Mouse (Mus musculus): ENCODE results near the gene Map3k5. TPM values are rescaled to one million over a fixed set of nuclear protein-coding genes. Genes with fewer than 3 reads are reported as not detected.

Gene Map3k5
- polyA plus RNA-seq, 1 experiment from 2014 or later = 1.8 TPM

DNA sequence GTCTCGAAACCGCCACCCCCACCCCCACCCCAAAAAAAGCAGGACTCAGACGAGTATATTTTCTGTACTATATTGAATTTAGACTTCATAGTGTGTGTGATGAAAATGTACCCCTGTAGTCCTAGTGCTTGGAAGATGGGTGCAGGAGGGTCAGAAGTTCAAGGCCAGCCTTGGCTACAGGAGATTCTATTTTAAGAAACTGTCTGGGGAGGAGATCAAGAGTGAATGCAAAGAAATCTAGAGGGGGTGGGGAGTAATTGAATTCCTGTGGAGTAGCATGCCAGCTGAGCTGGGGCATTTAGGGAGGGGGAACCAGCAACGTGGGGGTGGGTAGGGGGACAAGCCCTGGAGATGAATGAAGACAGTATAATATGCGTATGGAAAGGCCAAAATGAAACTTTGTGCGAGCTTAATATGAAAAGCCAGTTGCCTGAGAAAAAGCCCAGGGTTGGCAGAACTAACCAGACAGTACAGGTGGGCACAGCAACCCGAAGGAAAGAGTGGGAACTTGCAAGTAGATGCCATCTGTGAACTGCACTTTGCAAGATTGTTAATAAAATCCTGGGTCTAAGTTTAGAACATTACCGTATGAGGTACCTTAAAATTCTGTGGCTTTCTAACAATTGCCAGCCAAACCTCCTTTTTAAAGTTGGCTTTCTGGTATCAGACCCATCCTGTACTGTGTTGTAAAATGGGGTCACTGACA lies 222.9 kb downstream of the Map3k5 start:
- Histone ChIP-seq H3K9me3 (ENCODE audit: control insufficient read depth, low read length) (no peaks in the 10 kb centered on the region), H3K27me3 (ENCODE audit: control insufficient read depth, insufficient read depth, low read length) (no peaks in the 10 kb centered on the region), H3K4me3 (replicated peaks; ENCODE audit: low read length) (no peak overlapping the region), H3K36me3 (replicated peaks; ENCODE audit: control insufficient read depth, insufficient read depth) (no peaks in the 10 kb centered on the region), H3K27ac (no peak overlapping the region), H3K9ac (no peak overlapping the region), H3K4me2 (replicated peaks) (no peak overlapping the region), H3K4me1 (replicated peaks; ENCODE audit: control insufficient read depth, insufficient read depth, low read length) (no peaks in the 10 kb centered on the region)
- no peak for ATAC-seq (ENCODE audit: low FRiP score)
- 82% methylated on average over 8 of the region's 8 CpGs for WGBS
- DNase-seq (ENCODE audit: low spot score) = no peak

DNA sequence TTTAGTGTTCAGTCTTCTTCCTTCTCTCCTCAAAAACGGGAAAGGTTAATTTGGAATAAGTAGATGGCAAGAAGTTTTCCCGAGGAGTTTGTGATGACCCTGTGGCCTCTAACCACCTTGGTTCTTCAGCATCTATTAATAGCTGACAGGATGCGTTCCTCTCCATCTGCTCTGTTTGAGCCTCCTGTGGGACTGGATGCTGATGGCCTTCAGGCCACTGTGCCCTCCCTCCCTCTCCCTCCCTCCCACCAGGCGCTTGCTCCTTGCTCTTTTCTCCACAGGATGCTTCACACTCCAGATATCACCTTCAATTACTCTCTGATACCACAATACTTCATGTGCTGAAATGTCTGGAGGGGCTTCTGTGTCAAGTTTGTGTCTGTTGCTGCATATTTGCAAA lies 224.5 kb downstream of the Map3k5 start:
- Histone ChIP-seq H3K9ac (no peak overlapping the region), H3K36me3 (replicated peaks; ENCODE audit: control insufficient read depth, insufficient read depth) (no peaks in the 10 kb centered on the region), H3K4me3 (replicated peaks; ENCODE audit: low read length) (no peak overlapping the region), H3K27ac (no peak overlapping the region), H3K9me3 (ENCODE audit: control insufficient read depth, low read length) (no peaks in the 10 kb centered on the region), H3K4me1 (replicated peaks; ENCODE audit: control insufficient read depth, insufficient read depth, low read length) (no peaks in the 10 kb centered on the region), H3K27me3 (ENCODE audit: control insufficient read depth, insufficient read depth, low read length) (no peaks in the 10 kb centered on the region), H3K4me2 (replicated peaks) (no peak overlapping the region)
- DNase-seq (ENCODE audit: low spot score) = no peak
- no peak for ATAC-seq (ENCODE audit: low FRiP score)
- 52% methylated on average over 4 of the region's 4 CpGs for WGBS

DNA sequence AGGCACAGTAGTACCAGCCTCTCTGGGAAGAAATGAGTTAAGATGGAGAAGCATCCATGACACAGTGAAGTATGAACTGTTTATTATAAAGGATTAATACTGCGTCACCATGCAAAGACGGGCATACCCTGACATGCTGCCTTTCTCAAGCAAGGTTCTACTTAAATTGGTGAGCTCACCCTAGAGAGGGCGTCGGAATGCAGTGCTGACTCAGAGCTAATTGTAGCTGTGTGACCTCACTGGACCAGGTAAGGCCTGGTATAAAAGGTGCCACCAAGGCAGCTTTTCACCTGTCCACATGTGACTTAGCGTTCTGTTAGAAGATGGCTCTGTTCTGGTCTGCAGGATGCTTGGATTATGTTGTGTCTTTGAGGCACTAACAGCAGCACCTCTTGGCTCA lies 225.0 kb downstream of the Map3k5 start:
- H3K9ac ChIP-seq = no peak overlapping the region
- no peaks in the 10 kb centered on the region for H3K27me3 ChIP-seq (ENCODE audit: control insufficient read depth, insufficient read depth, low read length)
- no peak overlapping the region for H3K27ac ChIP-seq
- H3K36me3 ChIP-seq (replicated peaks; ENCODE audit: control insufficient read depth, insufficient read depth) = no peaks in the 10 kb centered on the region
- H3K9me3 ChIP-seq (ENCODE audit: control insufficient read depth, low read length) = no peaks in the 10 kb centered on the region
- no peak overlapping the region for H3K4me3 ChIP-seq (replicated peaks; ENCODE audit: low read length)
- H3K4me2 ChIP-seq (replicated peaks) = no peak overlapping the region
- no peaks in the 10 kb centered on the region for H3K4me1 ChIP-seq (replicated peaks; ENCODE audit: control insufficient read depth, insufficient read depth, low read length)
- no peak for ATAC-seq (ENCODE audit: low FRiP score)
- DNase-seq (ENCODE audit: low spot score) = no peak
- 94% methylated on average over 5 of the region's 5 CpGs for WGBS

DNA sequence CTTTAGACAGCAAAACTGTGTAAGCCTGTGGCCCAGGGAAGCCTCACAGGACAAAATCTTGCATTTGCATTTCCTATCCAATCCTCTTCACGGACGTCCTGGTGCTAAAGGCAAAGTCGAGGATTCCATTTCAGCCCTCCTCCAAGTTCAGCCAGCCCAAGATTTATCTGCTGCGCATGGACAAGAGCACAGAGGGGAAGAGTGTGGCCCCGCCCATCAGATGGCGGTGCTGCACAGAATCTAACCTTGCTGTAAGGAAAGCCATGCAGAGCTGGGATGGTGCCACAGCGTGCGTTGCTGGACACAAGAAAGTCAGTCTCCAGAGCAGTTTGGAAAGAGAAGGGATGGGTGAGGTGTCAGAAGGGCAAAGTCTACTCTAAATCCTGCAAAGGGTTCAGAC lies 226.6 kb downstream of the Map3k5 start:
- Histone ChIP-seq H3K4me2 (replicated peaks) (no peak overlapping the region), H3K4me3 (replicated peaks; ENCODE audit: low read length) (no peak overlapping the region), H3K36me3 (replicated peaks; ENCODE audit: control insufficient read depth, insufficient read depth) (no peaks in the 10 kb centered on the region), H3K9me3 (ENCODE audit: control insufficient read depth, low read length) (no peaks in the 10 kb centered on the region), H3K27ac (no peak overlapping the region), H3K27me3 (ENCODE audit: control insufficient read depth, insufficient read depth, low read length) (no peaks in the 10 kb centered on the region), H3K9ac (no peak overlapping the region), H3K4me1 (replicated peaks; ENCODE audit: control insufficient read depth, insufficient read depth, low read length) (no peaks in the 10 kb centered on the region)
- WGBS = 66% methylated on average over 8 of the region's 8 CpGs
- DNase-seq (ENCODE audit: low spot score) = no peak
- ATAC-seq (ENCODE audit: low FRiP score) = no peak

DNA sequence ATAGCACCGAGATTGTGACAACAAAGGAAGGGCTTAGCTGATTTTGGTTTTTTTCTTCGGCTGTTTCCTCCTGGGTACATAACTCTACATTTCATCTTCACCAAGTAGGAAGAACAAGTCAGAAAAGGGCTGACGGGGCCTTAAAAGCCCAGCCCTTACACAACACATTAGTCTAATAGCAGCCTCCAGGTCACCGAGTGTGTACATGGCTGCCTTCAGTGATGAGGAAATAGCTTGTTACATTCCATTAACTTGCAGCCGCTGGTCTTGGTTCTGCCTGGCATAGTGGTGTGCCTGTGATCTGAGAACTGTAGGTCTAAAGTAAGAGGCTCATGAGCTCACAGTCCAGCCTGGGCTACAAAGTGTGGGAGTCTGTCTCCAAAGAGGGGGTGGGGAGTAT lies 230.5 kb downstream of the Map3k5 start:
- no peaks in the 10 kb centered on the region for H3K27me3 ChIP-seq (ENCODE audit: control insufficient read depth, insufficient read depth, low read length)
- H3K4me1 ChIP-seq (replicated peaks; ENCODE audit: control insufficient read depth, insufficient read depth, low read length) = no peaks in the 10 kb centered on the region
- H3K36me3 ChIP-seq (replicated peaks; ENCODE audit: control insufficient read depth, insufficient read depth) = no peaks in the 10 kb centered on the region
- H3K4me2 ChIP-seq (replicated peaks) = no peak overlapping the region
- no peak overlapping the region for H3K9ac ChIP-seq
- no peaks in the 10 kb centered on the region for H3K9me3 ChIP-seq (ENCODE audit: control insufficient read depth, low read length)
- no peak overlapping the region for H3K27ac ChIP-seq
- no peak overlapping the region for H3K4me3 ChIP-seq (replicated peaks; ENCODE audit: low read length)
- 92% methylated on average over 5 of the region's 5 CpGs for WGBS
- no peak for DNase-seq (ENCODE audit: low spot score)
- no peak for ATAC-seq (ENCODE audit: low FRiP score)

DNA sequence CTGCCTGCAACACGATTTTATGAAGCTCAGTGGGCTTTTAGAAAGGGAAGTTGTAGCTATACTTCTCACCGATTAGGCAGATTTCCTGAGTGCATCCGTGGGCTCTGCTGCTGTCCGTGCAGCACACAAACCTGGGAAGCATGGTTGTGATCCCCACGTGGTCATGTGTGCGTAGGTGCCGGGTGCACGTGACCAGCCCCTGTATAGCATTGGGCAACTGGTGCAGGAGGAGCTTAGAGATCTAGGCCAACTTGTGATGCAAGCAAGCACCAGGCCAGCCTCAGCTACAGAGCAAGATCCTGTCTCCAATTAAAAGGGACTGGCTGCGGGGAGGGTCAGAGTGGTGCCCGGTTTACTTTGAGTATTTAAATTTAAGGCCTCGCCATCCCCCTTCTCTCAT lies 232.5 kb downstream of the Map3k5 start:
- no peak for DNase-seq (ENCODE audit: low spot score)
- Histone ChIP-seq H3K9ac (no peak overlapping the region), H3K4me3 (replicated peaks; ENCODE audit: low read length) (no peak overlapping the region), H3K4me1 (replicated peaks; ENCODE audit: control insufficient read depth, insufficient read depth, low read length) (peaks cover 20% of the 10 kb centered on the region), H3K9me3 (ENCODE audit: control insufficient read depth, low read length) (no peaks in the 10 kb centered on the region), H3K27me3 (ENCODE audit: control insufficient read depth, insufficient read depth, low read length) (no peaks in the 10 kb centered on the region), H3K36me3 (replicated peaks; ENCODE audit: control insufficient read depth, insufficient read depth) (no peaks in the 10 kb centered on the region), H3K4me2 (replicated peaks) (no peak overlapping the region), H3K27ac (no peak overlapping the region)
- 78% methylated on average over 11 of the region's 11 CpGs for WGBS
- ATAC-seq (ENCODE audit: low FRiP score) = no peak

DNA sequence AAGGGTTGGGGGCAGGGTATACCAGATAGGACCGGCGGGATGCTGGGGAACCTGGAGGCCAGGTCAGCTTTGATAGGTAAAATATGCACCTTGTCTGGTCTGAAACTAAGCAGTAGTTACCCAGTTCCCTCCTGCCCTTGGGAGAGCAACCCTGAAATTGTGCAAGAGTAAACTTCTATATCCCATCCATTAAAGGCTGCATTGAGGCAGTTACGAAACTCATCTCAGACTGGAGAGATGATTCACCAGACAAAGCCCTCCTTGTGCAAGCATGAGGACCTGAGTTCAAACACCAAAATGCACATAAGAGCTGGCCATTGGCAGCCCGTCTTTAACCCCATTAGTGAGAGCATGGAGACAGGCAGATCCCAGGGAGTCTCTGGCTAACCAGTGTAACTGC lies 233.2 kb downstream of the Map3k5 start:
- H3K9ac ChIP-seq = no peak overlapping the region
- ATAC-seq (ENCODE audit: low FRiP score) = no peak
- H3K4me1 ChIP-seq (replicated peaks; ENCODE audit: control insufficient read depth, insufficient read depth, low read length) = peaks cover 22% of the 10 kb centered on the region
- H3K4me3 ChIP-seq (replicated peaks; ENCODE audit: low read length) = no peak overlapping the region
- no peaks in the 10 kb centered on the region for H3K27me3 ChIP-seq (ENCODE audit: control insufficient read depth, insufficient read depth, low read length)
- H3K27ac ChIP-seq = no peak overlapping the region
- no peaks in the 10 kb centered on the region for H3K9me3 ChIP-seq (ENCODE audit: control insufficient read depth, low read length)
- 89% methylated on average over 4 of the region's 4 CpGs for WGBS
- H3K36me3 ChIP-seq (replicated peaks; ENCODE audit: control insufficient read depth, insufficient read depth) = no peaks in the 10 kb centered on the region
- DNase-seq (ENCODE audit: low spot score) = no peak
- H3K4me2 ChIP-seq (replicated peaks) = no peak overlapping the region

DNA sequence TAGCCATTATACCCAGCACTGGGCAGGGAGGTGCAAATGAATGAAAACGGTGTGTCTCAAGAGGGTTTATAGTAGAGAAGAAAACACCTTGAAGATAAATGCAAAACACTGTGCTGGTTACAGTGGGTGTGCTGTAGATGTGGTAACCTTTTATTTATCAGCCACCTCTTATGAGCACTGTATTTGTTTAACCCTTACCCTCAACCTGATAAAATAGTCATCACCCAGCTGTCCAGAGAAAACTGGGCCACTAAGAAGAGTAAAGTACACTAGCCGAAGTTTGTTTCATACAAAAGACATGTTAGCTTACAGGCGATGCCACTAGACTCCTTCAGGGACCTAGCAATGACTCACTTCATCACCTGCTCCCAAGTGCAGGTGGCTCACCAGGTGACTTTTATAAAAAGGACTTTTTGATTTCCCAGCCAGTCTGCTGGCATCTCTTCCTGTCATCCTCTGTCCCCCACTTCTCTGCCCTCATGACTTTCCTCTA lies 235.0 kb downstream of the Map3k5 start:
- no peak overlapping the region for H3K27ac ChIP-seq
- 90% methylated on average over 3 of the region's 3 CpGs for WGBS
- no peaks in the 10 kb centered on the region for H3K27me3 ChIP-seq (ENCODE audit: control insufficient read depth, insufficient read depth, low read length)
- no peak overlapping the region for H3K4me2 ChIP-seq (replicated peaks)
- H3K9ac ChIP-seq = no peak overlapping the region
- peaks cover 22% of the 10 kb centered on the region for H3K4me1 ChIP-seq (replicated peaks; ENCODE audit: control insufficient read depth, insufficient read depth, low read length)
- H3K36me3 ChIP-seq (replicated peaks; ENCODE audit: control insufficient read depth, insufficient read depth) = no peaks in the 10 kb centered on the region
- H3K9me3 ChIP-seq (ENCODE audit: control insufficient read depth, low read length) = no peaks in the 10 kb centered on the region
- no peak overlapping the region for H3K4me3 ChIP-seq (replicated peaks; ENCODE audit: low read length)
- no peak for ATAC-seq (ENCODE audit: low FRiP score)
- no peak for DNase-seq (ENCODE audit: low spot score)

DNA sequence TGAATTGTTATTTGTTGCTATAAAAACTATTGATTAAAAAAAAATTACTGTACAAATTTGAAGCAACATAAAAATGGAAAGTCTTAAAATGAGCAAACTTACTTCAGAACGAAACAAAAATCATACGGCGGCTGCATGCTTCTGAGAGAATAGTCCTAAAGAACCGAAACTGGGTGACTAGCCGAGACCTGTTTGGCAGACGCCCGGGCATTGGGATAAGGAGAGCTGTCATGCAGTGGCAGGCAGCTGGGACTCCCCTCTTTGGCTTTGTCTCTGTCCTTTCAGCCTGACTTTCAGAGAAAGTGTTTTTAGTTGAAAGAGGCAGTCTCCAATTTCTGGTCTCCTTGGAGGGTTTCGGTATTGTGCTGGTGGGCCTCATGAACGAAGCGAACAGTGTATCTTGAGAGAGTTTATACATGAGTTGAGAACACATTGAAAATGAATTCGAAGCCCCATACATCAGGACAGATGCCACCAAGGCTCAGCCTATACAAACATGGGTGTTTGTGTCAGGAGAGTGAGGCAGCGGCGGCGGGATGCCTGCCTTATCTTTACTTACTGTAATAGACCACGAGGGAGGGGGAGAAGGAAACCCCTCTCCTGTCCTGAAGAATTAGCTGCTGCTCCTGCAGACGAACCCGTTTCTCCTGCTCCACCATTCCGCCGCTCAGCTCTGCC lies 235.8 kb downstream of the Map3k5 start:
- no peak for DNase-seq (ENCODE audit: low spot score)
- ATAC-seq (ENCODE audit: low FRiP score) = no peak
- 18% methylated on average over 19 of the region's 19 CpGs for WGBS
- Histone ChIP-seq H3K9me3 (ENCODE audit: control insufficient read depth, low read length) (no peaks in the 10 kb centered on the region), H3K36me3 (replicated peaks; ENCODE audit: control insufficient read depth, insufficient read depth) (no peaks in the 10 kb centered on the region), H3K4me3 (replicated peaks; ENCODE audit: low read length) (peak overlapping the region; percentile 31), H3K4me1 (replicated peaks; ENCODE audit: control insufficient read depth, insufficient read depth, low read length) (peaks cover 22% of the 10 kb centered on the region), H3K27ac (peak overlapping the region; percentile 63), H3K4me2 (replicated peaks) (peak overlapping the region; percentile 69), H3K27me3 (ENCODE audit: control insufficient read depth, insufficient read depth, low read length) (no peaks in the 10 kb centered on the region), H3K9ac (peak overlapping the region; percentile 53; the same call in 1 of the 2 replicates)

Measured in hindbrain, embryonic 14.5 days (tissue).